Mouse (Mus musculus) E14TG2a.4 (cell line): Measurements from ENCODE around the gene Sema3f.
A peak's percentile ranks its signal among the peaks of the same experiment; 100 is the strongest.

Source experiments
- H3K27me3 ChIP-seq: 2 replicates; pipeline ENCODE4 v1.6.1; 2014; ENCODE audit warnings: low read length, control low read depth; ENCODE audit not compliant: insufficient read depth
- H3K36me3 ChIP-seq: 2 replicates; pipeline ENCODE4 v1.6.1; 2014; ENCODE audit warnings: low read length, control low read depth; ENCODE audit not compliant: insufficient read depth
- H3K4me1 ChIP-seq: replicated peaks from 2 replicates; pipeline ENCODE4 v1.6.1; 2014; ENCODE audit warnings: low read depth, low read length, control low read depth
- H3K4me3 ChIP-seq: replicated peaks from 2 replicates; pipeline ENCODE4 v1.5.1; 2014; ENCODE audit warnings: mild to moderate bottlenecking, low read length
- H3K9me3 ChIP-seq: 2 replicates; pipeline ENCODE4 v1.6.1; 2014; ENCODE audit warnings: low read length, control low read depth
- CTCF ChIP-seq: conservative IDR thresholded peaks from 2 replicates; pipeline ENCODE4 v1.5.1; 2014; ENCODE audit warnings: low read length
- NANOG ChIP-seq: IDR thresholded peaks from 2 replicates; pipeline ENCODE4 v1.6.1; 2014; ENCODE audit warnings: borderline replicate concordance, low read length, mixed read lengths
- POU5F1 ChIP-seq: IDR thresholded peaks from 2 replicates; pipeline ENCODE4 v1.6.1; 2014; ENCODE audit warnings: low read length, borderline replicate concordance

Sema3f gene

GRCm38 (mm10) chr9:107634406-107635278 lies 75.6 kb downstream of the Sema3f start:
- peaks cover 15% of the 10 kb centered on the region for H3K36me3 ChIP-seq
- no peak for TF ChIP-seq NANOG
- no peak for TF ChIP-seq CTCF
- no peak for TF ChIP-seq POU5F1
- peak overlapping the region; percentile 88 for H3K4me3 ChIP-seq
- H3K9me3 ChIP-seq = no peaks in the 10 kb centered on the region
- H3K4me1 ChIP-seq = peaks cover 66% of the 10 kb centered on the region
- H3K27me3 ChIP-seq = peaks cover 24% of the 10 kb centered on the region

- TF ChIP-seq POU5F1 (no peak), NANOG (no peak), CTCF (no peak)
- H3K36me3 ChIP-seq = peaks cover 15% of the 10 kb centered on the region
- peaks cover 24% of the 10 kb centered on the region for H3K27me3 ChIP-seq
- no peaks in the 10 kb centered on the region for H3K9me3 ChIP-seq
- peaks cover 74% of the 10 kb centered on the region for H3K4me1 ChIP-seq
- peak overlapping the region; percentile 88 for H3K4me3 ChIP-seq
Observed at GRCm38 (mm10) chr9:107633661-107634405, 76.4 kb downstream of the Sema3f start.

GRCm38 (mm10) chr9:107633091-107633660 lies 77.1 kb downstream of the Sema3f start:
- Histone ChIP-seq H3K9me3 (no peaks in the 10 kb centered on the region), H3K4me3 (peak overlapping the region; percentile 88), H3K36me3 (peaks cover 15% of the 10 kb centered on the region), H3K27me3 (peaks cover 24% of the 10 kb centered on the region), H3K4me1 (peaks cover 81% of the 10 kb centered on the region)
- TF ChIP-seq POU5F1 (no peak), CTCF (no peak), NANOG (no peak)

GRCm38 (mm10) chr9:107632478-107632877 lies 77.8 kb downstream of the Sema3f start:
- Histone ChIP-seq H3K27me3 (peaks cover 24% of the 10 kb centered on the region), H3K9me3 (no peaks in the 10 kb centered on the region), H3K36me3 (peaks cover 19% of the 10 kb centered on the region), H3K4me3 (peak overlapping the region; percentile 88), H3K4me1 (peaks cover 88% of the 10 kb centered on the region)
- TF ChIP-seq POU5F1 (no peak), NANOG (no peak), CTCF (no peak)

- no peak for TF ChIP-seq CTCF
- no peak for TF ChIP-seq NANOG
- no peak for TF ChIP-seq POU5F1
- H3K36me3 ChIP-seq = peaks cover 19% of the 10 kb centered on the region
Observed at GRCm38 (mm10) chr9:107631861-107632260, 78.4 kb downstream of the Sema3f start.

More at GRCm38 (mm10) chr9:107631861-107632260, 78.4 kb downstream of the Sema3f start:
- peaks cover 24% of the 10 kb centered on the region for H3K27me3 ChIP-seq
- H3K4me3 ChIP-seq = peak overlapping the region; percentile 88
- H3K4me1 ChIP-seq = peaks cover 88% of the 10 kb centered on the region
- no peaks in the 10 kb centered on the region for H3K9me3 ChIP-seq
